Mouse (Mus musculus): ENCODE results near the gene Acad9. TPM values are rescaled to one million over a fixed set of nuclear protein-coding genes. Genes with fewer than 3 reads are reported as not detected.

The Acad9 gene
- total RNA-seq (2021) = 10 to 100 TPM; 27.8 to 30.0 TPM
- long read RNA-seq, experiment 1, transcript Acad9-201 (18 exons, 3,930 nt) = major isoform, 18 of 43 reads
- long read RNA-seq, experiment 1, partial matches to known transcripts = 0 of 43 reads
- long read RNA-seq, experiment 1, other reads (novel, unspliced or antisense) = 22 of 43 reads
- long read RNA-seq, experiment 2, transcript Acad9-201 (18 exons, 3,930 nt) = major isoform, 19 of 21 reads
- long read RNA-seq, experiment 2, partial matches to known transcripts = 1 of 21 reads
- long read RNA-seq, experiment 2, other reads (novel, unspliced or antisense) = 0 of 21 reads

GRCm38 (mm10) chr3:36065843-36066651 lies at the start of gene Acad9:
TSS of gene Acad9 (plus strand) at chr3:36065979.
- intact Hi-C loops (cut with DNase I) = loop anchor here (5.0 kb wide), 1 partner anchor 64 kb away; the partner anchor contains the start of gene Mccc1
- peak; percentile 88 to 89 for DNase-seq

- DNase-seq = no peak
Measured at GRCm38 (mm10) chr3:36025732-36026131, 40.0 kb upstream of the Acad9 start.

GRCm38 (mm10) chr3:36029993-36030392 lies 35.8 kb upstream of the Acad9 start:
- DNase-seq = no peak
- intact Hi-C loops (cut with DNase I) = no loop called here

More at GRCm38 (mm10) chr3:36025732-36026131, 40.0 kb upstream of the Acad9 start:
- intact Hi-C loops (cut with DNase I) = no loop called here

- DNase-seq = no peak
- intact Hi-C loops (cut with DNase I) = no loop called here
Measured at GRCm38 (mm10) chr3:36031740-36032510, 33.9 kb upstream of the Acad9 start.

GRCm38 (mm10) chr3:36044520-36044919 lies 21.3 kb upstream of the Acad9 start:
- intact Hi-C loops (cut with DNase I) = no loop called here
- no peak for DNase-seq

GRCm38 (mm10) chr3:36045086-36045485 lies 20.7 kb upstream of the Acad9 start:
- intact Hi-C loops (cut with DNase I) = no loop called here
- no peak for DNase-seq

GRCm38 (mm10) chr3:36049106-36049505 lies 16.7 kb upstream of the Acad9 start:
- no peak for DNase-seq
- intact Hi-C loops (cut with DNase I) = no loop called here

GRCm38 (mm10) chr3:36053447-36053846 lies 12.3 kb upstream of the Acad9 start, which contains the start of gene Ccdc144b:
TSS of gene Ccdc144b (minus strand) at chr3:36053547.
- intact Hi-C loops (cut with DNase I) = no loop called here
- no peak for DNase-seq

GRCm38 (mm10) chr3:36060096-36060850 lies 5.5 kb upstream of the Acad9 start:
- peak in 1 of 2 experiments; percentile 26 for DNase-seq
- intact Hi-C loops (cut with DNase I) = loop anchor here (5.0 kb wide), 2 partner anchors 308 to 373 kb away; partner anchors contain the start of gene Atp11b

GRCm38 (mm10) chr3:36064592-36065061 lies 1.2 kb upstream of the Acad9 start:
- intact Hi-C loops (cut with DNase I) = loop anchor here (5.0 kb wide), 3 partner anchors 62 to 377 kb away; partner anchors contain the start of genes Atp11b and Mccc1
- no peak for DNase-seq

GRCm38 (mm10) chr3:36065166-36065565 lies 613 bp upstream of the Acad9 start:
- intact Hi-C loops (cut with DNase I) = loop anchor here (5.0 kb wide), 1 partner anchor 63 kb away; the partner anchor contains the start of gene Mccc1
- no peak for DNase-seq

GRCm38 (mm10) chr3:36067731-36068130 lies 2.0 kb downstream of the Acad9 start:
- DNase-seq = no peak
- intact Hi-C loops (cut with DNase I) = loop anchor here (5.0 kb wide), 1 partner anchor 65 kb away; the partner anchor contains the start of gene Mccc1

- DNase-seq = no peak
- intact Hi-C loops (cut with DNase I) = no loop called here
Measured at GRCm38 (mm10) chr3:36070436-36070835, 4.7 kb downstream of the Acad9 start.

GRCm38 (mm10) chr3:36071047-36071446 lies 5.3 kb downstream of the Acad9 start:
- intact Hi-C loops (cut with DNase I) = no loop called here
- DNase-seq = no peak

GRCm38 (mm10) chr3:36074231-36074630 lies 8.5 kb downstream of the Acad9 start:
- intact Hi-C loops (cut with DNase I) = no loop called here
- DNase-seq = no peak

GRCm38 (mm10) chr3:36075466-36075865 lies 9.7 kb downstream of the Acad9 start:
- intact Hi-C loops (cut with DNase I) = no loop called here
- DNase-seq = no peak

- intact Hi-C loops (cut with DNase I) = no loop called here
Measured at GRCm38 (mm10) chr3:36077386-36077785, 11.6 kb downstream of the Acad9 start.

GRCm38 (mm10) chr3:36079886-36080285 lies 14.1 kb downstream of the Acad9 start:
- DNase-seq = no peak
- intact Hi-C loops (cut with DNase I) = no loop called here

More at GRCm38 (mm10) chr3:36077386-36077785, 11.6 kb downstream of the Acad9 start:
- no peak for DNase-seq

- no peak for DNase-seq
- intact Hi-C loops (cut with DNase I) = no loop called here
Measured at GRCm38 (mm10) chr3:36080741-36081140, 15.0 kb downstream of the Acad9 start.

All from gastrocnemius, postnatal 36 days (tissue).